Mouse (Mus musculus) hematopoietic multipotent progenitor cell, adult 10-12 weeks (in vitro differentiated cells): Measurements from ENCODE around the gene Olfr1356. TPM values are rescaled to one million over a fixed set of nuclear protein-coding genes. Genes with fewer than 3 reads are reported as not detected.

Source experiments
- polyA plus RNA-seq: library from polyadenylated mRNA; stranded (reverse); fragments of >175 nt; gene quantifications from 2 replicates; pipeline ENCODE4 v1.2.3, GENCODE M21; 2012; ENCODE audit warnings: low replicate concordance

The Olfr1356 gene
- polyA plus RNA-seq: not detected in 2 replicates

DNA sequence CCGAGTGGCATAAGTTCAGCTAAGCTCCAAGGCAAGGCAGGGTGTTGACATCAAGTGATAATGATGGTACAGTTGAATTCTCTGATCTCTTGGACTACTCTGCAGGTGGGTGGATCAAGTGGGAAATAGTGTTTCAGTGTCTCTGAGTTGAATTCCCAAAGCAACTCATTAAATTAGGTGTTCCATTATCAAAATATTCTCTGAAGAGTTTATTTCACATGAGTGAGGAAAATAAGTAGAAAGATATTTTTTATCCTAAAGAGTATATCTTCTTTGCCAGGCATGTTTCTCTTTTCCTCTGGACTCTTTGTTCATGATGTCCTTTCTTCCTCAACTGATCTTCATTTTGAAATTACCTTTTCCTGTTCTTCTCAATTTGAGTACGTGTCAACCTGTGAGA is at the start of gene Olfr1356:
Gene Olfr1356 (minus strand): TSS at position 101 of the 400 bp plus-strand sequence.

DNA sequence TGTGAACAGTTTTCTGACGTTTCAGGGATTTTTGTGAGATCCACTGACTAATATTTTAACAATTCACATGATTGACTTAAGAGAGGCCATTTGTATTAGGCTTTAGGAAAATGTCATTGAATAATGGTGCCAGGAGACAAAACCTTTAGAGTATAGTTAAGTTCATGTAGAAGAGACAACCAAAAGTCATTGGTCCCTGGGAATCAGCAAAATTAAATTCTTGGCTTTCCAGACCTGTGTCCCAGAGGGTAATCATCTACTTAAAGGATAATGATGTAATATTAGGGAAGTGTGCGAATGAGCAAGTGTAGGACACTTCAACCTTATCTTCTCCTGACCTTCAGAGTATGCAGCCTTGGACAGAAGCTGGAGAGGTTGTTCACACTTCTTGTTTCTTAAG is 23.3 kb upstream of the Olfr1356 start, which contains the start of gene Olfr1355:
Gene Olfr1355 (plus strand): TSS at position 301 of the 400 bp plus-strand sequence.

Other genes with a start within 250 kb of the Olfr1356 start
- not detected in 2 replicates for gene Olfr1357, start 234.1 kb downstream of the Olfr1356 start, polyA plus RNA-seq
- not detected in 2 replicates for gene Casp14, start 133.9 kb downstream of the Olfr1356 start, polyA plus RNA-seq
- not detected in 2 replicates for gene Ccdc105, start 99.1 kb downstream of the Olfr1356 start, polyA plus RNA-seq
- not detected in 2 replicates for gene Slc1a6, start 71.7 kb downstream of the Olfr1356 start, polyA plus RNA-seq
- not detected in 2 replicates for gene Olfr1355, start 23.4 kb upstream of the Olfr1356 start, polyA plus RNA-seq
- gene Olfr1354, start 61.0 kb upstream of the Olfr1356 start, polyA plus RNA-seq: not detected in 2 replicates
- not detected in 2 replicates for gene Olfr8, start 98.5 kb upstream of the Olfr1356 start, polyA plus RNA-seq
- not detected in 2 replicates for gene Olfr1353, start 111.1 kb upstream of the Olfr1356 start, polyA plus RNA-seq
- not detected in 2 replicates for gene Olfr1352, start 128.9 kb upstream of the Olfr1356 start, polyA plus RNA-seq
- not detected in 2 replicates for gene Olfr1351, start 160.3 kb upstream of the Olfr1356 start, polyA plus RNA-seq
- not detected in 2 replicates for gene Olfr57, start 176.6 kb upstream of the Olfr1356 start, polyA plus RNA-seq
- gene 2610008E11Rik, start 245.4 kb upstream of the Olfr1356 start, polyA plus RNA-seq: 0.88 and 2.2 TPM in 2 replicates